Mouse (Mus musculus): ENCODE measurements around the gene Fem1a. TPM values are rescaled to one million over a fixed set of nuclear protein-coding genes. Genes with fewer than 3 reads are reported as not detected.

Fem1a gene
- polyA plus RNA-seq, 1 experiment from 2014 or later: 19.9 TPM

- Histone ChIP-seq H3K4me1 (replicated peaks) (peaks cover 23% of the 10 kb centered on the region), H3K27ac (ENCODE audit: poor library complexity, severe bottlenecking) (no peak overlapping the region), H3K27me3 (replicated peaks) (0 out of 2 replicates have a peak, but pooled peaks cover 3% of the 10 kb centered on the region), H3K4me2 (no peak overlapping the region), H3K9me3 (replicated peaks) (no peaks in the 10 kb centered on the region), H3K9ac (no peak overlapping the region), H3K4me3 (no peak overlapping the region), H3K36me3 (peaks cover 10% of the 10 kb centered on the region)
- 47% methylated on average over 3 of the region's 3 CpGs for WGBS
- no peak for ATAC-seq (ENCODE audit: insufficient number of reproducible peaks, low FRiP score)
Observed at GRCm38 (mm10) chr17:56219805-56220204, 36.8 kb upstream of the Fem1a start.

GRCm38 (mm10) chr17:56224916-56225315 lies 31.7 kb upstream of the Fem1a start:
- Histone ChIP-seq H3K9ac (no peak overlapping the region), H3K4me1 (replicated peaks) (no peaks in the 10 kb centered on the region), H3K27me3 (replicated peaks) (peaks cover 11% of the 10 kb centered on the region; the same call in 1 of the 2 replicates), H3K36me3 (no peaks in the 10 kb centered on the region), H3K9me3 (replicated peaks) (no peaks in the 10 kb centered on the region), H3K27ac (ENCODE audit: poor library complexity, severe bottlenecking) (no peak overlapping the region), H3K4me2 (no peak overlapping the region), H3K4me3 (no peak overlapping the region)
- 23% methylated on average over 1 of the region's 1 CpGs for WGBS
- no peak for ATAC-seq (ENCODE audit: insufficient number of reproducible peaks, low FRiP score)

- no peaks in the 10 kb centered on the region for H3K9me3 ChIP-seq (replicated peaks)
- no peak overlapping the region for H3K27ac ChIP-seq (ENCODE audit: poor library complexity, severe bottlenecking)
- no peak overlapping the region for H3K4me3 ChIP-seq
- H3K36me3 ChIP-seq: no peaks in the 10 kb centered on the region
- peaks cover 11% of the 10 kb centered on the region; the same call in 1 of the 2 replicates for H3K27me3 ChIP-seq (replicated peaks)
- H3K4me1 ChIP-seq (replicated peaks): no peaks in the 10 kb centered on the region
- no peak overlapping the region for H3K9ac ChIP-seq
- no peak for ATAC-seq (ENCODE audit: insufficient number of reproducible peaks, low FRiP score)
- no peak overlapping the region for H3K4me2 ChIP-seq
- whole genome bisulfite sequencing: 70% methylated on average over 3 of the region's 3 CpGs
Observed at GRCm38 (mm10) chr17:56226566-56226965, 30.0 kb upstream of the Fem1a start.

GRCm38 (mm10) chr17:56229943-56230342 lies 26.7 kb upstream of the Fem1a start:
- Histone ChIP-seq H3K4me1 (replicated peaks) (0 out of 2 replicates have a peak, but pooled peaks cover 5% of the 10 kb centered on the region), H3K36me3 (no peaks in the 10 kb centered on the region), H3K4me2 (no peak overlapping the region), H3K27me3 (replicated peaks) (peaks cover 14% of the 10 kb centered on the region), H3K27ac (ENCODE audit: poor library complexity, severe bottlenecking) (no peak overlapping the region), H3K9ac (no peak overlapping the region), H3K4me3 (no peak overlapping the region), H3K9me3 (replicated peaks) (no peaks in the 10 kb centered on the region)
- no peak for ATAC-seq (ENCODE audit: insufficient number of reproducible peaks, low FRiP score)
- 58% methylated on average over 10 of the region's 10 CpGs for whole genome bisulfite sequencing

GRCm38 (mm10) chr17:56233389-56233788 lies 23.2 kb upstream of the Fem1a start:
- H3K27ac ChIP-seq (ENCODE audit: poor library complexity, severe bottlenecking): no peak overlapping the region
- H3K4me2 ChIP-seq: no peak overlapping the region
- 42% methylated on average over 8 of the region's 8 CpGs for WGBS
- no peak for ATAC-seq (ENCODE audit: insufficient number of reproducible peaks, low FRiP score)
- no peak overlapping the region for H3K9ac ChIP-seq
- peaks cover 10% of the 10 kb centered on the region for H3K27me3 ChIP-seq (replicated peaks)
- no peaks in the 10 kb centered on the region for H3K36me3 ChIP-seq
- H3K4me1 ChIP-seq (replicated peaks): 0 out of 2 replicates have a peak, but pooled peaks cover 5% of the 10 kb centered on the region
- no peak overlapping the region for H3K4me3 ChIP-seq
- H3K9me3 ChIP-seq (replicated peaks): no peaks in the 10 kb centered on the region

- Histone ChIP-seq H3K27me3 (replicated peaks) (peaks cover 7% of the 10 kb centered on the region), H3K9ac (no peak overlapping the region), H3K27ac (ENCODE audit: poor library complexity, severe bottlenecking) (no peak overlapping the region), H3K9me3 (replicated peaks) (no peaks in the 10 kb centered on the region), H3K4me2 (no peak overlapping the region), H3K4me1 (replicated peaks) (0 out of 2 replicates have a peak, but pooled peaks cover 5% of the 10 kb centered on the region), H3K36me3 (no peaks in the 10 kb centered on the region), H3K4me3 (no peak overlapping the region)
- ATAC-seq (ENCODE audit: insufficient number of reproducible peaks, low FRiP score): peak; percentile 33; the same call in 1 of the 2 replicates
- WGBS: 4% methylated on average over 14 of the region's 14 CpGs
Observed at GRCm38 (mm10) chr17:56233818-56234469, 22.7 kb upstream of the Fem1a start.

GRCm38 (mm10) chr17:56241541-56242401 lies 14.8 kb upstream of the Fem1a start:
- Histone ChIP-seq H3K27me3 (replicated peaks) (peaks cover 33% of the 10 kb centered on the region), H3K4me2 (no peak overlapping the region), H3K4me1 (replicated peaks) (no peaks in the 10 kb centered on the region), H3K4me3 (no peak overlapping the region), H3K27ac (ENCODE audit: poor library complexity, severe bottlenecking) (no peak overlapping the region), H3K9me3 (replicated peaks) (no peaks in the 10 kb centered on the region), H3K36me3 (no peaks in the 10 kb centered on the region), H3K9ac (no peak overlapping the region)
- WGBS: under 1% methylated on average over 33 of the region's 33 CpGs
- ATAC-seq (ENCODE audit: insufficient number of reproducible peaks, low FRiP score): peak; percentile 73

- no peak for ATAC-seq (ENCODE audit: insufficient number of reproducible peaks, low FRiP score)
- H3K9me3 ChIP-seq (replicated peaks): no peaks in the 10 kb centered on the region
- no peak overlapping the region for H3K9ac ChIP-seq
- no peak overlapping the region for H3K4me3 ChIP-seq
- H3K27me3 ChIP-seq (replicated peaks): peaks cover 27% of the 10 kb centered on the region
- 67% methylated on average over 7 of the region's 7 CpGs for WGBS
- no peaks in the 10 kb centered on the region for H3K4me1 ChIP-seq (replicated peaks)
- H3K36me3 ChIP-seq: no peaks in the 10 kb centered on the region
- no peak overlapping the region for H3K4me2 ChIP-seq
- H3K27ac ChIP-seq (ENCODE audit: poor library complexity, severe bottlenecking): no peak overlapping the region
Observed at GRCm38 (mm10) chr17:56245608-56246007, 11.0 kb upstream of the Fem1a start.

GRCm38 (mm10) chr17:56251136-56251829 lies 5.3 kb upstream of the Fem1a start:
- Histone ChIP-seq H3K36me3 (no peaks in the 10 kb centered on the region), H3K4me2 (peak overlapping the region; percentile 34; the same call in 1 of the 2 replicates), H3K27me3 (replicated peaks) (peaks cover 7% of the 10 kb centered on the region; the same call in 1 of the 2 replicates), H3K4me3 (no peak overlapping the region), H3K27ac (ENCODE audit: poor library complexity, severe bottlenecking) (no peak overlapping the region), H3K4me1 (replicated peaks) (peaks cover 7% of the 10 kb centered on the region), H3K9me3 (replicated peaks) (no peaks in the 10 kb centered on the region), H3K9ac (no peak overlapping the region)
- no peak for ATAC-seq (ENCODE audit: insufficient number of reproducible peaks, low FRiP score)
- 14% methylated on average over 6 of the region's 6 CpGs for WGBS

- no peak for ATAC-seq (ENCODE audit: insufficient number of reproducible peaks, low FRiP score)
- Histone ChIP-seq H3K27me3 (replicated peaks) (no peaks in the 10 kb centered on the region), H3K4me1 (replicated peaks) (peaks cover 32% of the 10 kb centered on the region), H3K36me3 (peaks cover 22% of the 10 kb centered on the region), H3K9ac (no peak overlapping the region), H3K4me2 (no peak overlapping the region), H3K27ac (ENCODE audit: poor library complexity, severe bottlenecking) (no peak overlapping the region), H3K9me3 (replicated peaks) (no peaks in the 10 kb centered on the region), H3K4me3 (no peak overlapping the region)
- WGBS: 83% methylated on average over 4 of the region's 4 CpGs
Observed at GRCm38 (mm10) chr17:56254695-56255094, 1.9 kb upstream of the Fem1a start.

GRCm38 (mm10) chr17:56255429-56255828 lies 1.2 kb upstream of the Fem1a start:
- Histone ChIP-seq H3K4me1 (replicated peaks) (peaks cover 39% of the 10 kb centered on the region), H3K9ac (no peak overlapping the region), H3K36me3 (peaks cover 29% of the 10 kb centered on the region), H3K27ac (ENCODE audit: poor library complexity, severe bottlenecking) (no peak overlapping the region), H3K27me3 (replicated peaks) (no peaks in the 10 kb centered on the region), H3K9me3 (replicated peaks) (no peaks in the 10 kb centered on the region), H3K4me3 (peak overlapping the region; percentile 82; the same call in 1 of the 2 replicates), H3K4me2 (peak overlapping the region; percentile 39)
- WGBS: 22% methylated on average over 9 of the region's 9 CpGs
- no peak for ATAC-seq (ENCODE audit: insufficient number of reproducible peaks, low FRiP score)

Data from heart, embryonic 12.5 days (tissue).